Mouse (Mus musculus) forebrain, embryonic 16.5 days (tissue): Measurements from ENCODE around the gene Sh2d3c. TPM values are rescaled to one million over a fixed set of nuclear protein-coding genes. Genes with fewer than 3 reads are reported as not detected.

ENCODE experiments used
- ATAC-seq: fragments of 200-750 bp; cut with Nextera tagmentation; 2 replicates; pipeline ENCODE4 v1.8.0; 2017; ENCODE audit warnings: mild to moderate bottlenecking, moderate library complexity
- H3K27ac ChIP-seq: fragments of 300-500 bp; sonication (generic); 2 replicates; pipeline ENCODE4 v1.5.1; 2014; ENCODE audit warnings: low read length, control low read depth
- H3K27me3 ChIP-seq: fragments of 300-500 bp; sonication (generic); replicated peaks from 2 replicates; pipeline ENCODE4 v1.6.1; 2014; ENCODE audit warnings: low read length; ENCODE audit not compliant: control insufficient read depth, insufficient read depth
- H3K36me3 ChIP-seq: fragments of 300-500 bp; sonication (generic); 2 replicates; pipeline ENCODE4 v1.6.1; 2014; ENCODE audit not compliant: control insufficient read depth, insufficient read depth
- H3K4me1 ChIP-seq: fragments of 300-500 bp; sonication (generic); replicated peaks from 2 replicates; pipeline ENCODE4 v1.6.1; 2014; ENCODE audit warnings: low read length; ENCODE audit not compliant: control insufficient read depth, insufficient read depth
- H3K4me2 ChIP-seq: fragments of 300-500 bp; sonication (generic); 2 replicates; pipeline ENCODE4 v1.6.1; 2014; ENCODE audit warnings: mild to moderate bottlenecking, low read length, control low read depth
- H3K4me3 ChIP-seq: fragments of 300-500 bp; sonication (generic); replicated peaks from 2 replicates; pipeline ENCODE4 v1.5.1; 2014; ENCODE audit warnings: mild to moderate bottlenecking, low read length, control low read depth
- H3K9ac ChIP-seq: fragments of 300-500 bp; sonication (generic); replicated peaks from 2 replicates; pipeline ENCODE4 v1.6.1; 2014; ENCODE audit warnings: low read depth, low read length, control low read depth
- H3K9me3 ChIP-seq: fragments of 300-500 bp; sonication (generic); 2 replicates; pipeline ENCODE4 v1.6.1; 2016; ENCODE audit warnings: low read length; ENCODE audit not compliant: control insufficient read depth
- WGBS: fragments of 180-500 bp; shearing (Covaris S2); extraction: QIAGEN DNeasy Blood & Tissue Kit; methylation state at CpG from one replicate; pipeline ENCODE4 v1.1.7; 2014; 5-methylcytosine and 5-hydroxymethylcytosine counted together
- polyA plus RNA-seq: library from polyadenylated mRNA; unstranded; fragments of >200 nt; fragmentation: Nextera tagmentation; extraction: Ambion mirVana; gene quantifications from 2 replicates; pipeline ENCODE4 v1.2.1, GENCODE M21; 2015

The Sh2d3c gene
- polyA plus RNA-seq, 1 experiment from 2014 or later = 43.0 TPM

DNA sequence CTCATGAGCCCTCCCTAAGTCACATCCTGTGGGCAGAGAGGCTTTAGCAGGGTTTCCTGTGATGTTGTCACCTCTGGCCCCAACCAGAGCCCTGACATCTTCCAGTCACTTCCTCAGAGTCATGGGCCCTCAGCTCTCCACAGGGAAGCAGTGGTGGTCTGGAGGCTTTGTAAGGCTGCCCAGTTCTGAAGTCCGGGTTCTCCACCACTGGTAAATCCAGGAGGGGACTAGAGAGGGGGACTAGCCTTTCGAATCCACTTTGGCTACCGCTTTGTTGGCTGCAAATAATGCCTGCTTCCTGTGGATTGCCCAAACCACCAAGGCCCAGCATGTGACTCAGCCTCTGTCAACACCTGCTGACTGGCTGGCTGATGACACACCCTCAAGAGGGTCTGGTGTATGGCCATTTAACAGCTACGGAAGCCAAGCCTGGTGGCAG, 5.8 kb upstream of the Sh2d3c start:
- Histone ChIP-seq H3K27me3 (no peaks in the 10 kb centered on the region), H3K4me1 (peaks cover 17% of the 10 kb centered on the region), H3K27ac (no peak overlapping the region), H3K4me2 (no peak overlapping the region), H3K36me3 (peaks cover 4% of the 10 kb centered on the region; the same call in 1 of the 2 replicates), H3K9me3 (no peaks in the 10 kb centered on the region), H3K9ac (no peak overlapping the region), H3K4me3 (no peak overlapping the region)
- 75% methylated on average over 4 of the region's 4 CpGs for WGBS
- no peak for ATAC-seq

DNA sequence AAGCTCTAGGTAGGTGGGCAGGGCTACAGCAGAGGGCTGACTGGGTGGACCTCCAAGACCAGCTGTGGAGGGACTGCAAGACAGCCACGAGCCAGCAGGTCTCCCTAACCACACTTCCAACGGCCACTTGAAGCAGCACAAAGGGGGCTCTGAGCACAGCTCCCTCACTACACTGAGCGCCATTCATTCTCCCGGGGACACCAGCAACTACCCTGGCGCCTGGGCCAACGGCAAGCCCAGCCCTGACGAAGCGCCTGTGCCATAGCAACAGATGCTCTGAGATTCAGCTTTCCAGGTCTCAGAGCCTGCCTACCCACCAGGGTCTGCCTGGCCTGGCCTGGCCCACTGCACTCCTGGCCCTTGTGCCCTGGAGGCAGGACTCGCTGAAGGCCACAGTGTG, 2.1 kb upstream of the Sh2d3c start:
- Histone ChIP-seq H3K9me3 (no peaks in the 10 kb centered on the region), H3K4me2 (no peak overlapping the region), H3K9ac (no peak overlapping the region), H3K4me1 (peaks cover 5% of the 10 kb centered on the region), H3K36me3 (no peaks in the 10 kb centered on the region), H3K4me3 (no peak overlapping the region), H3K27me3 (no peaks in the 10 kb centered on the region), H3K27ac (no peak overlapping the region)
- 23% methylated on average over 9 of the region's 9 CpGs for WGBS
- ATAC-seq = peak; percentile 55

DNA sequence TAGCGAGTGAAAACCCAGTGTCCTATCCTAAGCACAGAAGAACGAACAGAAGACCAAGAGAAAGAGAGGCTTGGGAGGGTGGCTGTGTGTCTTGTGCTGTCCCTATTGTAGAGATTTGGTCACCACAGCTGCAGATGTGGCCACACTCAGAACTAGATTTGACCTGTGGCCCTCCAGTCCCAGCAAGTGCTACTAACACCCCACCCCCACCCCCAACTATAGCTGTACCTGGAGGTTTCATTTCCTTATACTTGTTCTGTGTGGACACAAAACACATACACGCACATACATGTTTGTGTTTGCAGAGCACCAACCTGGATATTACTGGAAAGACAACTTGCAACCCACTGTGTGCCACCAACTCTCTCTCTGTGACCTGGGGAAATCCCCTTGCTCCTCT, 802 bp upstream of the Sh2d3c start:
- Histone ChIP-seq H3K4me3 (no peak overlapping the region), H3K9ac (no peak overlapping the region), H3K4me2 (no peak overlapping the region), H3K4me1 (no peaks in the 10 kb centered on the region; the same call in 1 of the 2 replicates), H3K36me3 (no peaks in the 10 kb centered on the region), H3K27me3 (no peaks in the 10 kb centered on the region), H3K27ac (no peak overlapping the region), H3K9me3 (no peaks in the 10 kb centered on the region)
- WGBS = 81% methylated on average over 3 of the region's 3 CpGs
- no peak for ATAC-seq

DNA sequence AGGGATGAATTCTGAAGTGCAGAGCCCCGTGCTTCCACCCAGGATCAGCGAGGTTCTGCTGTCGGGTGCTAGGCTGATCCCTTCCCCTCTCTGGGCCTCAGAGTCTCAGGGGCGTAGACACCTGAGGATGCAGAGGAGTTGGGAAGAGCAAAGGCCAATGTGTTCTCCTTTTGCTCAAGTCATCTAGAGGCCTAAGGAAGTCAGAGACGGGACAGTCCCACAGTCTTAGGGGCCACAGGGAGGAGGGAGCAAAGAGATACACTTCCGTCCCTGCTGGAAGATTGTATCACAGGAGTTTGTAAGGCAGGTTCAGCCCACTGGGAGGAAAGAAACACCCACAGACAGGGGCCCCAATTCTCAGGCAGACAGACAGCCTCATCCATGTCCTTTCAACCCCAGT, 1.2 kb downstream of the Sh2d3c start:
- H3K9me3 ChIP-seq = no peaks in the 10 kb centered on the region
- no peak overlapping the region for H3K4me2 ChIP-seq
- no peak overlapping the region for H3K9ac ChIP-seq
- WGBS = 59% methylated on average over 6 of the region's 6 CpGs
- no peak overlapping the region for H3K27ac ChIP-seq
- H3K4me3 ChIP-seq = no peak overlapping the region
- ATAC-seq = no peak
- no peaks in the 10 kb centered on the region for H3K36me3 ChIP-seq
- no peaks in the 10 kb centered on the region for H3K27me3 ChIP-seq
- peaks cover 2% of the 10 kb centered on the region for H3K4me1 ChIP-seq

GRCm38 (mm10) chr2:32722581-32722980, 1.7 kb downstream of the Sh2d3c start:
- Histone ChIP-seq H3K9me3 (no peaks in the 10 kb centered on the region), H3K9ac (no peak overlapping the region), H3K4me2 (no peak overlapping the region), H3K36me3 (no peaks in the 10 kb centered on the region), H3K27me3 (no peaks in the 10 kb centered on the region), H3K4me1 (peaks cover 6% of the 10 kb centered on the region), H3K27ac (no peak overlapping the region), H3K4me3 (no peak overlapping the region)
- ATAC-seq = no peak
- WGBS = 71% methylated on average over 3 of the region's 3 CpGs

- Histone ChIP-seq H3K9ac (no peak overlapping the region), H3K27ac (no peak overlapping the region), H3K4me2 (no peak overlapping the region), H3K4me3 (no peak overlapping the region), H3K27me3 (no peaks in the 10 kb centered on the region), H3K4me1 (peaks cover 7% of the 10 kb centered on the region), H3K9me3 (no peaks in the 10 kb centered on the region), H3K36me3 (no peaks in the 10 kb centered on the region)
- 78% methylated on average over 4 of the region's 4 CpGs for WGBS
- no peak for ATAC-seq
These were observed 3.3 kb downstream of the Sh2d3c start for GRCm38 (mm10) chr2:32724149-32724548.

DNA sequence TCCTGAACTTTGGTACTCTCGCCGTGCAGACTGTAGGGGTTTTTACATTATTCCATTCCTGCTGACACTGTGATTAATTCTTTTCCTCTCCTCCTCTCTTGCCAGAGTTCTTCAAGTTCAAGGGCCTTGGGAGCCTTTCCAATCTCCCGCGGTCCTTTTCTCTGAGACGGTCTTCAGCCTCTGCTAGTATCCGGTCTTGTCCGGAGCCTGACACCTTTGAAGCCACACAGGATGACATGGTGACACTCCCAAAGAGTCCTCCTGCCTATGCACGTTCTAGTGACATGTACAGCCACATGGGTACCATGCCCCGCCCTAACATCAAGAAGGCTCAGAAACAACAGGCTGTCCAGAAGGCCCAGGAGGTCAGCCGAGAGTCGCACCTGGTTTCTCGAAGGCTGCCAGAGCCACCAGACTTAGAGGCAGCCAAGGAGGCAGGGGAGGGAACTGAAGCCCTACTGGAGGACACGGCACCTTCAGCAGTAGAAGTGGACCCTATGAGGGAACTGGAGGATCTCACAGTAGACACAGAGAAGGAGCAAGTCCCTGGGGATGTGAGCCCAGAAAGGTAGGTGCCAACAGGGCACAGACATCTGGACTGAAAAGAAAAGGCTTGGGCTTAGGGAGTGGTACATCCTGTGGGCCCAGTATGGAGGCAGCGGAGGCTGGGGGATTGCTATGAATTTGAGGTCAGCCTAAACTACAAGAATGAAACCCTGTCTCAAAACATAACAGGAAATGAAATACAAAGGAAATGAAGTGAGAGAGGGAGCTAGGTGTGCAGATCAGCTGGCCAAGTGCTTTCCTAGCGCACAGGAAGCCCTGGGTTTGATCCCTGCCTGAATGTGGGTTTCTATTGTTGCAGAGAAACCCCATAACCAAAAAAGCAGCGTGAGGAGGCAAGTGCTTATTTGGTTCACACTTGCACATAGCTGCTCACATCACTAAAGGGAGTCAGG, 4.3 kb downstream of the Sh2d3c start:
- Histone ChIP-seq H3K27me3 (no peaks in the 10 kb centered on the region), H3K27ac (no peak overlapping the region), H3K36me3 (no peaks in the 10 kb centered on the region), H3K4me2 (no peak overlapping the region), H3K9me3 (no peaks in the 10 kb centered on the region), H3K9ac (no peak overlapping the region), H3K4me3 (no peak overlapping the region), H3K4me1 (peaks cover 7% of the 10 kb centered on the region)
- ATAC-seq = no peak
- 82% methylated on average over 16 of the region's 16 CpGs for WGBS

GRCm38 (mm10) chr2:32727435-32727834, 6.6 kb downstream of the Sh2d3c start:
- Histone ChIP-seq H3K36me3 (no peaks in the 10 kb centered on the region), H3K27me3 (no peaks in the 10 kb centered on the region), H3K4me3 (peak overlapping the region; percentile 29), H3K9ac (peak overlapping the region; percentile 12; the same call in 1 of the 2 replicates), H3K27ac (no peak overlapping the region), H3K4me1 (peaks cover 7% of the 10 kb centered on the region), H3K4me2 (peak overlapping the region; percentile 49), H3K9me3 (no peaks in the 10 kb centered on the region)
- peak; percentile 99 for ATAC-seq
- WGBS = 1% methylated on average over 16 of the region's 16 CpGs

DNA sequence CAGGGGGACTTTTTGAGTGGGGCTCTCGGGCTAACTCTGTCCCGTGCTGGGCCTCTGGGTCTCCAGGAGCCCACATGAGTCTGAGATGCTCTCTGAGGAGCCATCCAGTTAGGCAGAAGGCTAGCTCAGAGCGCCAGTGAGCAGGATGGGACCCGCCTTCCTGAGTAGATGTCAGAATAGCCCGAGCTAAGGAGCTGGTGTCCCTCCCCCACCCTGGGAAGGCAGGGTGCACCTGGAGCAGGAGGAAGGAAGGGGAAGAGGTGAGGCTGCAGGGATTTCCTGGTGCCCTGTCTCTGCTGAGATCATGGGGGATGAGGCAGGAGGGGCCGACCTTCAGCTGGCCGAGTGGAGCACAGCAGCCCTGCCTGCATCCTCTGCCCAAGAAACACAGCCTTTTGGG, 7.6 kb downstream of the Sh2d3c start:
- Histone ChIP-seq H3K36me3 (no peaks in the 10 kb centered on the region), H3K4me1 (peaks cover 7% of the 10 kb centered on the region), H3K27me3 (no peaks in the 10 kb centered on the region), H3K4me2 (no peak overlapping the region), H3K27ac (no peak overlapping the region), H3K9ac (no peak overlapping the region), H3K4me3 (no peak overlapping the region), H3K9me3 (no peaks in the 10 kb centered on the region)
- 56% methylated on average over 7 of the region's 7 CpGs for WGBS
- no peak for ATAC-seq
